In the genomic region with DNA sequence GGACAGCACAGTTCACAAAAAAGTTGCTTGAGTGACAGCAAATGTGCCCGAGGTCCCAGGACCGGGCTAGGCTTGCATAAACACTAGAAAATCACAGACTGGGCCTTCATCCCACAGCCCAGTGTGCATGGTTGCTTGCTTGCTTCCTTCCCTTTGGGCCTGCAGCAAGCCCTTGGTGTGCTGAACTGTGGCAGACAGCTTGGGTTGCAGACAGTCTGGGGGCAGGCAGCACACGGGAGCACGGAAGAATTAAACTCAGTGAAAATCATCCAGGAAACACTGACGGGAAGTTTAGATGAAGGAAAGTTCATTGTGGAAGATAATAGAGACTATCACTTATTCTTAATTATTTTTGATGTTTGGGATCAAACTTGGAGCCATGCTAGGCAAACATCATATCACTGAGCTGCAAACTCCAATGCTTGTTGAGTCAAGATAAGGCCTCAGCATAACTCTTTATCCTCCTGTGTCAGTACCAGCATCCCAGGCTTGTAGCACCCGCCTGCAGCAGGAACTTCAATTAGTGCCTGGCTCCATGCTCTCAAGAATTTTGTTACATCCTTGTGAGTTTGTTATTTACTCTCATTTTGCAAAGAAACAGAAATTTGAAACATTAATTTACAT, we compare ENCODE assay signal across 9 mouse cellular contexts. TPM values are rescaled to one million over a fixed set of nuclear protein-coding genes. Genes with fewer than 3 reads are reported as not detected.
DNase-seq lines count a peak whose midpoint lies in the region; ATAC-seq lines count a peak whose summit lies in the region.
"Had no signal": no experiment of that assay in that cellular context is flagged by ENCODE, and none has a peak within 500 bp of the region (broad histone marks: within the 10 kb centered on the region; RNA-seq: fewer than 3 reads in every experiment).

No protein-coding gene starts in this region.

- H3K27ac ChIP-seq in neural tube, embryonic 11.5 days (ENCODE audit: low read depth, low read length): peak overlapping the region; percentile 87
- peak overlapping the region; percentile 70 for H3K27ac ChIP-seq in forebrain, embryonic 15.5 days (replicated peaks)
- peak overlapping the region; percentile 86 for H3K27ac ChIP-seq in liver, embryonic 11.5 days (ENCODE audit: low read depth, low read length)
- H3K27ac ChIP-seq in stomach, embryonic 16.5 days (ENCODE audit: low read length): peak overlapping the region; percentile 39
- H3K27ac ChIP-seq: embryonic facial prominence, embryonic 15.5 days had no signal

- peak overlapping the region; percentile 35; the same call in 1 of the 2 replicates for H3K9ac ChIP-seq in neural tube, embryonic 11.5 days (ENCODE audit: low read length)
- H3K9ac ChIP-seq in forebrain, embryonic 15.5 days (replicated peaks): no peak overlapping the region
- peak overlapping the region; percentile 22; the same call in 1 of the 2 replicates for H3K9ac ChIP-seq in liver, embryonic 11.5 days (ENCODE audit: low read depth, low read length)
- no peak overlapping the region for H3K9ac ChIP-seq in stomach, embryonic 16.5 days (ENCODE audit: low read length)
- H3K9ac ChIP-seq: embryonic facial prominence, embryonic 15.5 days had no signal

- DNase-seq in neural tube, embryonic 11.5 days (ENCODE audit: low spot score): no peak
- no peak for DNase-seq in neural tube, embryonic 10.5 days (ENCODE audit: extremely low spot score, low spot score)
- DNase-seq in liver, embryonic 11.5 days (ENCODE audit: low spot score): no peak
- no peak for DNase-seq in adrenal gland, postnatal 36 days
- no peak for DNase-seq in right cerebral cortex, postnatal 14 days
- DNase-seq: right cerebral cortex, postnatal 4 days had no signal

- 0 out of 2 replicates have a peak overlapping the region, but pooled peaks have one; percentile 4 for H3K4me2 ChIP-seq in neural tube, embryonic 11.5 days (ENCODE audit: low read depth)
- H3K4me2 ChIP-seq in forebrain, embryonic 15.5 days (replicated peaks): no peak overlapping the region
- H3K4me2 ChIP-seq in liver, embryonic 11.5 days: peak overlapping the region; percentile 28; the same call in 1 of the 2 replicates
- H3K4me2 ChIP-seq in stomach, embryonic 16.5 days (ENCODE audit: low read depth, low read length): no peak overlapping the region
- H3K4me2 ChIP-seq: embryonic facial prominence, embryonic 15.5 days had no signal

- no peaks in the 10 kb centered on the region for H3K9me3 ChIP-seq in neural tube, embryonic 11.5 days (ENCODE audit: control insufficient read depth, low read length)
- no peaks in the 10 kb centered on the region for H3K9me3 ChIP-seq in forebrain, embryonic 15.5 days
- no peaks in the 10 kb centered on the region for H3K9me3 ChIP-seq in liver, embryonic 11.5 days (ENCODE audit: control insufficient read depth, low read length)
- H3K9me3 ChIP-seq in stomach, embryonic 16.5 days (replicated peaks; ENCODE audit: control insufficient read depth, low read length): no peaks in the 10 kb centered on the region
- H3K9me3 ChIP-seq: embryonic facial prominence, embryonic 15.5 days had no signal

- ATAC-seq in neural tube, embryonic 11.5 days (ENCODE audit: insufficient read depth, low FRiP score, low TSS enrichment): peak; percentile 36
- peak; percentile 16; the same call in 1 of the 2 replicates for ATAC-seq in forebrain, embryonic 15.5 days (replicated peaks)
- peak; percentile 77 for ATAC-seq in liver, embryonic 11.5 days (replicated peaks; ENCODE audit: low FRiP score)
- ATAC-seq in stomach, embryonic 16.5 days (ENCODE audit: insufficient read depth, low FRiP score): no peak

- no peak overlapping the region for H3K4me3 ChIP-seq in neural tube, embryonic 11.5 days (ENCODE audit: low read depth, low read length)
- H3K4me3 ChIP-seq in forebrain, embryonic 15.5 days: no peak overlapping the region
- no peak overlapping the region for H3K4me3 ChIP-seq in liver, embryonic 11.5 days (ENCODE audit: low read depth, low read length)
- H3K4me3 ChIP-seq in stomach, embryonic 16.5 days (replicated peaks; ENCODE audit: low read length): no peak overlapping the region
- H3K4me3 ChIP-seq: embryonic facial prominence, embryonic 15.5 days had no signal

- H3K36me3 ChIP-seq in neural tube, embryonic 11.5 days (ENCODE audit: control insufficient read depth, insufficient read depth, low read length): peaks cover 6% of the 10 kb centered on the region
- H3K36me3 ChIP-seq in forebrain, embryonic 15.5 days: peaks cover 7% of the 10 kb centered on the region; the same call in 1 of the 2 replicates
- H3K36me3 ChIP-seq in liver, embryonic 11.5 days (ENCODE audit: control insufficient read depth, insufficient read depth, low read length): no peaks in the 10 kb centered on the region
- no peaks in the 10 kb centered on the region for H3K36me3 ChIP-seq in stomach, embryonic 16.5 days (ENCODE audit: control insufficient read depth, insufficient read depth, low read length)
- H3K36me3 ChIP-seq: embryonic facial prominence, embryonic 15.5 days had no signal

- H3K27me3 ChIP-seq in neural tube, embryonic 11.5 days (ENCODE audit: control insufficient read depth, insufficient read depth, low read length): no peaks in the 10 kb centered on the region
- no peaks in the 10 kb centered on the region for H3K27me3 ChIP-seq in forebrain, embryonic 15.5 days
- no peaks in the 10 kb centered on the region for H3K27me3 ChIP-seq in liver, embryonic 11.5 days (replicated peaks; ENCODE audit: control insufficient read depth, insufficient read depth, low read length)
- H3K27me3 ChIP-seq in stomach, embryonic 16.5 days (ENCODE audit: control insufficient read depth, insufficient read depth, low read length): no peaks in the 10 kb centered on the region
- H3K27me3 ChIP-seq: embryonic facial prominence, embryonic 15.5 days had no signal

- peaks cover 44% of the 10 kb centered on the region for H3K4me1 ChIP-seq in neural tube, embryonic 11.5 days (ENCODE audit: control insufficient read depth, insufficient read depth, low read length)
- H3K4me1 ChIP-seq in forebrain, embryonic 15.5 days: peaks cover 38% of the 10 kb centered on the region
- H3K4me1 ChIP-seq in liver, embryonic 11.5 days (replicated peaks; ENCODE audit: control insufficient read depth, insufficient read depth, low read length): peaks cover 36% of the 10 kb centered on the region
- H3K4me1 ChIP-seq in stomach, embryonic 16.5 days (ENCODE audit: control insufficient read depth, insufficient read depth, low read length): peaks cover 24% of the 10 kb centered on the region

- 18% methylated on average over 6 of the region's 6 CpGs for WGBS in neural tube, embryonic 11.5 days
- 24% methylated on average over 6 of the region's 6 CpGs for WGBS in forebrain, embryonic 15.5 days
- WGBS in liver, embryonic 11.5 days: 19% methylated on average over 6 of the region's 6 CpGs
- WGBS in stomach, embryonic 16.5 days: 27% methylated on average over 6 of the region's 6 CpGs

RNA-seq across cellular contexts. Expression of a gene that starts 18.4 kb away (rescaled TPM):
- polyA plus RNA-seq in neural tube, embryonic 11.5 days (2014; fragmentation: Nextera tagmentation; extraction: Ambion mirVana): 24.4 and 25.4 TPM in 2 replicates
- 15.9 and 16.5 TPM in 2 replicates for polyA plus RNA-seq in forebrain, embryonic 15.5 days (2015; fragmentation: Nextera tagmentation; extraction: Ambion mirVana)
- 1.2 and 2.0 TPM in 2 replicates for polyA plus RNA-seq in liver, embryonic 11.5 days (2014; fragmentation: Nextera tagmentation; extraction: Ambion mirVana)
- 6.8 and 6.9 TPM in 2 replicates for polyA plus RNA-seq in stomach, embryonic 16.5 days (2015; fragmentation: Nextera tagmentation; extraction: Ambion mirVana)
- 1 to 10 TPM; 2.8 to 4.9 TPM for total RNA-seq in adrenal gland, postnatal 36 days (2021)

RNA-seq across cellular contexts. Expression of a gene that starts 35.9 kb away (rescaled TPM):
- 1.3 and 2.5 TPM in 2 replicates for polyA plus RNA-seq in neural tube, embryonic 11.5 days (2014; fragmentation: Nextera tagmentation; extraction: Ambion mirVana)
- polyA plus RNA-seq in forebrain, embryonic 15.5 days (2015; fragmentation: Nextera tagmentation; extraction: Ambion mirVana): 2.4 and 3.1 TPM in 2 replicates
- polyA plus RNA-seq in liver, embryonic 11.5 days (2014; fragmentation: Nextera tagmentation; extraction: Ambion mirVana): 0.05 TPM in 1 of 2 replicates, not detected in the other
- 0.09 and 0.18 TPM in 2 replicates for polyA plus RNA-seq in stomach, embryonic 16.5 days (2015; fragmentation: Nextera tagmentation; extraction: Ambion mirVana)
- 100 to 1,000 TPM; 155 to 161 TPM for total RNA-seq in adrenal gland, postnatal 36 days (2021)

RNA-seq across cellular contexts. Expression of a gene that starts 56.8 kb away (rescaled TPM):
- 14.5 and 15.9 TPM in 2 replicates for polyA plus RNA-seq in neural tube, embryonic 11.5 days (2014; fragmentation: Nextera tagmentation; extraction: Ambion mirVana)
- 33.1 and 33.3 TPM in 2 replicates for polyA plus RNA-seq in forebrain, embryonic 15.5 days (2015; fragmentation: Nextera tagmentation; extraction: Ambion mirVana)
- 24.6 and 28.1 TPM in 2 replicates for polyA plus RNA-seq in liver, embryonic 11.5 days (2014; fragmentation: Nextera tagmentation; extraction: Ambion mirVana)
- polyA plus RNA-seq in stomach, embryonic 16.5 days (2015; fragmentation: Nextera tagmentation; extraction: Ambion mirVana): 25.5 and 28.3 TPM in 2 replicates
- total RNA-seq in adrenal gland, postnatal 36 days (2021): 1 to 10 TPM; 6.1 to 9.7 TPM

Comparison
In these comparisons a context has a peak if more than half of its experiments do, and no peak if none do; other contexts are left out.
1. H3K4me2 ChIP-seq: peak in neural tube, embryonic 11.5 days (single experiment) and liver, embryonic 11.5 days (single experiment); none in forebrain, embryonic 15.5 days (single experiment) and stomach, embryonic 16.5 days (single experiment).
2. H3K9ac ChIP-seq: peak in neural tube, embryonic 11.5 days (single experiment) and liver, embryonic 11.5 days (single experiment); none in forebrain, embryonic 15.5 days (single experiment) and stomach, embryonic 16.5 days (single experiment).
3. Peak in every context shown above with its lines, with median percentiles within 50 percentile points of each other: H3K27ac ChIP-seq.